Comparison of ENCODE assay signal across 8 mouse cellular contexts in genomic region chr13:50464621-50465562, GRCm38 (mm10). TPM values are rescaled to one million over a fixed set of nuclear protein-coding genes. Genes with fewer than 3 reads are reported as not detected.
DNase-seq lines count a peak whose midpoint lies in the region; ATAC-seq lines count a peak whose summit lies in the region.

No protein-coding gene starts in this region.

- H3K4me1 ChIP-seq in intestine, embryonic 16.5 days (ENCODE audit: control insufficient read depth, insufficient read depth, low read length) = no peaks in the 10 kb centered on the region

- no peak for ATAC-seq in intestine, embryonic 16.5 days
- ATAC-seq in activated CD4-positive, CD25-positive, alpha-beta regulatory T cell, adult 4 months = no peak

- DNase-seq in adrenal gland, adult 8-10 months = peak; percentile 5
- DNase-seq in embryo, embryonic 10.5 days (ENCODE audit: low spot score) = peak; percentile 13
- DNase-seq in mesoderm, embryonic 11.5 days (ENCODE audit: low read depth, low spot score) = peak; percentile 2
- DNase-seq in thymus, postnatal 14 days = no peak
- DNase-seq in layer of hippocampus, adult 11-12 months (ENCODE audit: low spot score) = no peak
- DNase-seq in right cerebral cortex, adult 18-20 months = no peak

- no peak overlapping the region for H3K27ac ChIP-seq in intestine, embryonic 16.5 days (ENCODE audit: low read length)

- no peaks in the 10 kb centered on the region for H3K36me3 ChIP-seq in intestine, embryonic 16.5 days (ENCODE audit: control insufficient read depth, insufficient read depth, low read length)

- H3K4me2 ChIP-seq in intestine, embryonic 16.5 days (ENCODE audit: low read depth, low read length) = peak overlapping the region; percentile 32; the same call in 1 of the 2 replicates

- H3K9ac ChIP-seq in intestine, embryonic 16.5 days (ENCODE audit: low read depth, low read length) = no peak overlapping the region

- H3K9me3 ChIP-seq in intestine, embryonic 16.5 days (ENCODE audit: control insufficient read depth, low read length) = no peaks in the 10 kb centered on the region

- H3K4me3 ChIP-seq in intestine, embryonic 16.5 days (ENCODE audit: low read length) = no peak overlapping the region; the same call in 1 of the 2 replicates

- 31% methylated on average over 27 of the region's 27 CpGs for WGBS in intestine, embryonic 16.5 days

- H3K27me3 ChIP-seq in intestine, embryonic 16.5 days (replicated peaks; ENCODE audit: control insufficient read depth, insufficient read depth, low read length) = no peaks in the 10 kb centered on the region

RNA-seq across cellular contexts. Expression of gene Nutm2, which starts 2.2 kb away (rescaled TPM):
- not detected for total RNA-seq in adrenal gland, adult 8-10 months (2022)
- not detected in 2 replicates for polyA plus RNA-seq in intestine, embryonic 16.5 days (2015; fragmentation: Nextera tagmentation; extraction: Ambion mirVana)
- polyA plus RNA-seq in activated CD4-positive, CD25-positive, alpha-beta regulatory T cell, adult 4 months (2017; shearing (Covaris generic)) = not detected

RNA-seq across cellular contexts. Expression of gene Gm47429, which starts 21.2 kb away (rescaled TPM):
- total RNA-seq in adrenal gland, adult 8-10 months (2022) = not detected
- polyA plus RNA-seq in intestine, embryonic 16.5 days (2015; fragmentation: Nextera tagmentation; extraction: Ambion mirVana) = not detected in 2 replicates
- not detected for polyA plus RNA-seq in activated CD4-positive, CD25-positive, alpha-beta regulatory T cell, adult 4 months (2017; shearing (Covaris generic))

RNA-seq across cellular contexts. Expression of gene Fbxw17, which starts 47.2 kb away (rescaled TPM):
- 10 to 100 TPM; 18.6 to 28.1 (median 21.6) TPM for total RNA-seq in adrenal gland, adult 8-10 months (2022)
- polyA plus RNA-seq in intestine, embryonic 16.5 days (2015; fragmentation: Nextera tagmentation; extraction: Ambion mirVana) = 22.0 and 22.9 TPM in 2 replicates
- polyA plus RNA-seq in activated CD4-positive, CD25-positive, alpha-beta regulatory T cell, adult 4 months (2017; shearing (Covaris generic)) = 10 to 100 TPM; 24.9 to 31.8 TPM

Comparison
In these comparisons a context has a peak if more than half of its experiments do, and no peak if none do; other contexts are left out.
1. DNase-seq: peak in adrenal gland, adult 8-10 months (single experiment), embryo, embryonic 10.5 days (single experiment) and mesoderm, embryonic 11.5 days (single experiment); none in thymus, postnatal 14 days (single experiment), layer of hippocampus, adult 11-12 months (single experiment) and right cerebral cortex, adult 18-20 months (single experiment).